Mouse (Mus musculus) testis, adult 2 months (tissue): ENCODE measurements around the gene Pth1r.

ENCODE experiments used
- CTCF ChIP-seq: fragments of 200-500 bp; IDR thresholded peaks from 2 replicates; pipeline ENCODE4 v1.5.1; 2012; ENCODE audit warnings: low read depth, mild to moderate bottlenecking, inconsistent platforms, low read length, moderate library complexity; ENCODE audit not compliant: control insufficient read depth, insufficient read depth, insufficient replicate concordance
- POLR2A ChIP-seq: fragments of 200-500 bp; IDR thresholded peaks from 2 replicates; pipeline ENCODE4 v1.6.1; 2012; ENCODE audit warnings: low read depth, mild to moderate bottlenecking, inconsistent platforms, low read length, moderate library complexity; ENCODE audit not compliant: control insufficient read depth

DNA sequence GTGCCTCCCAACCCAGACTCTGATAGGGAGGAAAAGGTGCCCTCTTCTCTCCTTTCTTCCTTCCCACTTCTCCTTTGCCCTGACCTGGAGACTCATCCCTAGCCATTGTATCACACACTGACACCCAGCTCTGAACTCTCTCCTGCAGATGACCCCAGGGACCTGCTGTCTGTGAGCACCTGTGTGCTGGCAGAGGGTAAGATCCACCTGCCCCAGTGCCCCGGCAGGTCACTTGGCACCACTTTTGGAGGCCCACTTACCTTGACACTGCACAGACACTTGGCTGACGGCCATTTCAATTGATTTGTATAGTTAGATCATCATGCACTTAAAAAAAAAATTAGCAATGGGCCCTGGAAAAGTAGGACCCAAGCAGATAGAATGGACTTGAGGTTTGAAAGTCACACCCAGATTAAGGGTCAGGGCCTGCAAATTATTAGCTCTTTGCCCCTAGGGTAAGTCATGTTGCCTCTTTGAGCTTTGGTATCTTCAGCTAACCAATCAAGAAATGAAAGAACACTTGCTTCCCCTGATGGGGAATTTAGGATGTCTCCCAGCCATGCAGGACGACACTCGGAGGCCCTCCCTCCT lies 51.7 kb downstream of the Pth1r start:
- TF ChIP-seq POLR2A (no peak), CTCF (no peak)
